Mouse (Mus musculus): ENCODE measurements at regions not wholly inside any gene's neighbourhood (a gene's known extent, or its start where the extent isn't known, plus 50 kb on each side); places are given as distances from the start of the nearest gene placed in this dataset.

GRCm38 (mm10) chr4:110106620-110107243 lies 128.9 kb downstream of the Dmrta2 start:
- TF ChIP-seq CTCF (IDR thresholded peaks at IDR 0.05; ENCODE audit: low read depth) = no peak
- no peak for TF ChIP-seq EP300 (IDR thresholded peaks at IDR 0.05; ENCODE audit: low read depth)
